Mouse (Mus musculus) myocyte (in vitro differentiated cells): ENCODE data around the gene Tekt1. TPM values are rescaled to one million over a fixed set of nuclear protein-coding genes. Genes with fewer than 3 reads are reported as not detected.
A peak's percentile ranks its signal among the peaks of the same experiment; 100 is the strongest.

Source experiments
- H3K27me3 ChIP-seq: one replicate; pipeline ENCODE4 v1.6.1; 2011; ENCODE audit not compliant: control insufficient read depth, insufficient read depth, insufficient read length
- H3K36me3 ChIP-seq: one replicate; pipeline ENCODE4 v1.6.1; 2011; ENCODE audit not compliant: control insufficient read depth, insufficient read depth
- H3K4me2 ChIP-seq: one replicate; pipeline ENCODE4 v1.6.1; 2011; ENCODE audit warnings: low read depth, control low read depth
- H3K4me3 ChIP-seq: one replicate; pipeline ENCODE4 v1.5.1; 2011; ENCODE audit warnings: mild to moderate bottlenecking, control low read depth, moderate library complexity
- H3K79me2 ChIP-seq: one replicate; pipeline ENCODE4 v1.6.1; 2011; ENCODE audit not compliant: control insufficient read depth, insufficient read depth
- H3ac ChIP-seq: one replicate; pipeline ENCODE4 v1.6.1; 2011; ENCODE audit not compliant: control insufficient read depth, insufficient read length
- CEBPB ChIP-seq: IDR thresholded peaks from 2 replicates; pipeline ENCODE4 v1.6.1; 2011; ENCODE audit warnings: mild to moderate bottlenecking, moderate library complexity; ENCODE audit not compliant: poor library complexity, insufficient read depth, severe bottlenecking
- E2F4 ChIP-seq: IDR thresholded peaks from one replicate; pipeline ENCODE4 v1.6.1; 2011; ENCODE audit warnings: mild to moderate bottlenecking, control low read depth, moderate library complexity; ENCODE audit not compliant: insufficient read depth
- MAX ChIP-seq: IDR thresholded peaks from one replicate; pipeline ENCODE4 v1.6.1; 2011; ENCODE audit warnings: low read depth, mild to moderate bottlenecking, control low read depth
- MYOD1 ChIP-seq, 3 experiments: IDR thresholded peaks; one replicate each; pipeline ENCODE4 v1.6.1; 2011; ENCODE audit warnings: control low read depth in 2 of 3, low read depth in 2 of 3, mild to moderate bottlenecking in 2 of 3, moderate library complexity in 1 of 3; ENCODE audit not compliant: insufficient read length in 2 of 3, control insufficient read depth in 1 of 3
- MYOG ChIP-seq, 3 experiments: IDR thresholded peaks; one replicate each; pipeline ENCODE4 v1.6.1; 2011; ENCODE audit warnings: control low read depth in 2 of 3, low read depth in 2 of 3, mild to moderate bottlenecking in 2 of 3; ENCODE audit not compliant: insufficient read length in 2 of 3, control insufficient read depth in 1 of 3, insufficient read depth in 1 of 3
- POLR2A ChIP-seq: IDR thresholded peaks from one replicate; pipeline ENCODE4 v1.6.1; 2011; ENCODE audit warnings: low read depth, mild to moderate bottlenecking, control low read depth, moderate library complexity; ENCODE audit not compliant: insufficient read length
- POLR2AphosphoS2 ChIP-seq: IDR thresholded peaks from one replicate; pipeline ENCODE4 v1.6.1; 2011; ENCODE audit warnings: low read depth, control low read depth; ENCODE audit not compliant: insufficient read length
- REST ChIP-seq: IDR thresholded peaks from one replicate; pipeline ENCODE4 v1.6.1; 2011; ENCODE audit warnings: mild to moderate bottlenecking, control low read depth, moderate library complexity; ENCODE audit not compliant: insufficient read depth, insufficient read length
- SRF ChIP-seq: IDR thresholded peaks from one replicate; pipeline ENCODE4 v1.6.1; 2011; ENCODE audit warnings: low read depth; ENCODE audit not compliant: control insufficient read depth, insufficient read length
- TCF12 ChIP-seq: IDR thresholded peaks from one replicate; pipeline ENCODE4 v1.6.1; 2011; ENCODE audit warnings: mild to moderate bottlenecking, control low read depth; ENCODE audit not compliant: poor library complexity, insufficient read depth, severe bottlenecking
- TCF3 ChIP-seq: IDR thresholded peaks from one replicate; pipeline ENCODE4 v1.6.1; 2011; ENCODE audit warnings: low read depth, control low read depth; ENCODE audit not compliant: insufficient read length
- USF1 ChIP-seq: IDR thresholded peaks from one replicate; pipeline ENCODE4 v1.6.1; 2011; ENCODE audit warnings: low read depth, mild to moderate bottlenecking, control low read depth, moderate library complexity
- polyA plus RNA-seq: library from polyadenylated mRNA; unstranded; fragments of >200 nt; fragmentation: generic; extraction: Trizol; gene quantifications from one replicate; pipeline ENCODE4 v1.2.1, GENCODE M21; 2012; ENCODE audit warnings: missing spikeins

Gene Tekt1
- polyA plus RNA-seq, 1 experiment = not detected

- Histone ChIP-seq H3K79me2 (no peaks in the 10 kb centered on the region), H3ac (no peak overlapping the region), H3K4me2 (peak overlapping the region; percentile 42), H3K36me3 (no peaks in the 10 kb centered on the region), H3K27me3 (peaks cover 77% of the 10 kb centered on the region), H3K4me3 (peak overlapping the region; percentile 3)
- TF ChIP-seq TCF12 (no peak), TCF3 (no peak), REST (no peak), CEBPB (no peak), USF1 (no peak), MYOD1 (IDR thresholded peaks at IDR 0.05; ENCODE audit: control insufficient read depth in 1 of 3, insufficient read length in 2 of 3, low read depth in 2 of 3) (no peak), MAX (no peak), SRF (no peak), E2F4 (no peak), MYOG (IDR thresholded peaks at IDR 0.05; ENCODE audit: control insufficient read depth in 1 of 3, insufficient read depth in 1 of 3, insufficient read length in 2 of 3, low read depth in 2 of 3) (no peak), POLR2AphosphoS2 (no peak), POLR2A (no peak)
Observed at GRCm38 (mm10) chr11:72409649-72410385, 47.6 kb upstream of the Tekt1 start.

GRCm38 (mm10) chr11:72408451-72409170 lies 46.4 kb upstream of the Tekt1 start:
- Histone ChIP-seq H3K4me2 (no peak overlapping the region), H3K4me3 (no peak overlapping the region), H3K27me3 (peaks cover 76% of the 10 kb centered on the region)

GRCm38 (mm10) chr11:72407574-72407973 lies 45.3 kb upstream of the Tekt1 start:
- H3ac ChIP-seq = no peak overlapping the region
- no peaks in the 10 kb centered on the region for H3K36me3 ChIP-seq
- peaks cover 77% of the 10 kb centered on the region for H3K27me3 ChIP-seq
- H3K4me3 ChIP-seq = no peak overlapping the region
- H3K79me2 ChIP-seq = no peaks in the 10 kb centered on the region
- no peak overlapping the region for H3K4me2 ChIP-seq
- TF ChIP-seq SRF = no peak
- no peak for TF ChIP-seq MAX
- no peak for TF ChIP-seq TCF3
- TF ChIP-seq CEBPB = no peak
- TF ChIP-seq POLR2A = no peak
- no peak for TF ChIP-seq TCF12
- no peak for TF ChIP-seq MYOG (IDR thresholded peaks at IDR 0.05; ENCODE audit: control insufficient read depth in 1 of 3, insufficient read depth in 1 of 3, insufficient read length in 2 of 3, low read depth in 2 of 3)
- TF ChIP-seq REST = no peak
- TF ChIP-seq E2F4 = no peak
- no peak for TF ChIP-seq POLR2AphosphoS2

More at GRCm38 (mm10) chr11:72408451-72409170, 46.4 kb upstream of the Tekt1 start:
- H3K79me2 ChIP-seq = no peaks in the 10 kb centered on the region
- TF ChIP-seq TCF12 (no peak), E2F4 (no peak), MYOG (IDR thresholded peaks at IDR 0.05; ENCODE audit: control insufficient read depth in 1 of 3, insufficient read depth in 1 of 3, insufficient read length in 2 of 3, low read depth in 2 of 3) (no peak), POLR2AphosphoS2 (no peak), SRF (no peak), CEBPB (no peak), TCF3 (no peak), MYOD1 (IDR thresholded peaks at IDR 0.05; ENCODE audit: control insufficient read depth in 1 of 3, insufficient read length in 2 of 3, low read depth in 2 of 3) (no peak), REST (no peak), POLR2A (no peak), MAX (no peak), USF1 (no peak)
- H3K36me3 ChIP-seq = no peaks in the 10 kb centered on the region
- H3ac ChIP-seq = no peak overlapping the region

- no peaks in the 10 kb centered on the region for H3K36me3 ChIP-seq
- H3K4me2 ChIP-seq = no peak overlapping the region
- H3K27me3 ChIP-seq = peaks cover 80% of the 10 kb centered on the region
- no peak for TF ChIP-seq MAX
- no peak for TF ChIP-seq POLR2AphosphoS2
- TF ChIP-seq POLR2A = no peak
- no peak for TF ChIP-seq E2F4
- no peak for TF ChIP-seq USF1
- H3K79me2 ChIP-seq = no peaks in the 10 kb centered on the region
- H3K4me3 ChIP-seq = no peak overlapping the region
- H3ac ChIP-seq = no peak overlapping the region
Observed at GRCm38 (mm10) chr11:72407081-72407480, 44.8 kb upstream of the Tekt1 start.
